Mouse (Mus musculus) colon, adult 2 months (tissue): ENCODE data around the gene Rtl6. TPM values are rescaled to one million over a fixed set of nuclear protein-coding genes. Genes with fewer than 3 reads are reported as not detected.

Experiments used
- polyA plus RNA-seq: library from polyadenylated mRNA; depleted of rRNA; stranded (reverse); fragments of >200 nt; gene quantifications from 2 replicates; pipeline ENCODE4 v1.2.3, GENCODE M21; 2012; rRNA removed

Gene Rtl6
- 5.1 and 6.1 TPM in 2 replicates for polyA plus RNA-seq

GRCm38 (mm10) chr15:84557189-84557921 is at the start of gene Rtl6:
Gene Rtl6, minus strand, starts transcription at chr15:84557823.

Other genes with a start within 250 kb of the Rtl6 start
- gene Parvg, start 233.8 kb downstream of the Rtl6 start, polyA plus RNA-seq = 1.8 TPM in 2 replicates
- 12.4 and 19.4 TPM in 2 replicates for gene Shisal1, start 110.7 kb downstream of the Rtl6 start, polyA plus RNA-seq
- 37.9 and 48.5 TPM in 2 replicates for gene Prr5, start 111.8 kb upstream of the Rtl6 start, polyA plus RNA-seq
- 5.6 and 13.2 TPM in 2 replicates for gene Arhgap8, start 162.2 kb upstream of the Rtl6 start, polyA plus RNA-seq